In the genomic region with DNA sequence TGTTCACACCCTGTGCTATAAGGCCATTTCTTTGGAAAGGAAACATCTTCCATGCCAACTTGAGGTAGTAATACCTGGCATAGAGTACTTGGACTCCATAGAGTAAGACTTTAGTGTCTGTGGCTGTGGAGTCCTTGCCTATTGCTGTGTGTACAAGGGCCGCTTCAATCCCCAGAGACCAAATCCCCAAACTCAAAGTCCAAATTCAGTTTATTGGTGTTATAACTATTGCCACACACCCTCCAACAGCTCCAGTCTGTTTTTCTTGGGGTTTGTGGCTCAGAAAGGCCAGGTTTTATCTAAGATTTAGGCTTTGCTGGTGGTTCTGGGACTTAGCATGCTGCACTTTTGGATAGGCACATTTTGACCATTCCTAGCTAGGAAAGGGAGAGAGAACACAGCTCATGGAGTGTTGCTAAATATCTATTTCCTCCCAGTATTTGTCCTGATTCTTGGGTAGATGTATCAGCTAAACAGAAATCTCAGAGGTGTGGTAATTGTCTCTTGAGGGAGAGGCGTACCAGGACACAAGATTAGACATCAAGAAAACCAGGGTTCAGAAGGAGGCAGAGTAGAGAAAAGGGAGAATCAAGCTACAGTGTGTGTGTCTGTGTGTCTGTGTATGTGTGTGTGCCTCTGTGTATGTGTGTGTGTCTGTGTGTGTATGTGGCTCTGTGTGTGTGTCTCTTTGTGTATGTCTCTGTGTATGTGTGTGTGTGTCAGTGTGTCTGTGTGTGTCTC, we compare ENCODE assay signal across 25 mouse cellular contexts.
DNase-seq lines count a peak whose midpoint lies in the region; ATAC-seq and TF ChIP-seq lines count a peak whose summit lies in the region.
"Had no signal": no experiment of that assay in that cellular context is flagged by ENCODE, and none has a peak within 500 bp of the region (broad histone marks: within the 10 kb centered on the region; RNA-seq: fewer than 3 reads in every experiment).

No protein-coding gene starts in this region.

- H3K27ac ChIP-seq in embryonic fibroblast, embryonic 13.5 days (ENCODE audit: insufficient read depth, low read length) = no peak overlapping the region
- no peak overlapping the region for H3K27ac ChIP-seq in intestine, embryonic 16.5 days (ENCODE audit: low read length)
- H3K27ac ChIP-seq in small intestine, adult 2 months (ENCODE audit: insufficient read depth, low read depth, low read length) = peak overlapping the region; percentile 95
- H3K27ac ChIP-seq: embryonic facial prominence, embryonic 13.5 days; embryonic facial prominence, embryonic 15.5 days; forebrain, embryonic 13.5 days; forebrain, embryonic 15.5 days had no signal

- 0 out of 2 replicates have a peak, but pooled peaks have one; percentile 2 for TF ChIP-seq CTCF in embryonic fibroblast, embryonic 13.5 days (IDR thresholded peaks at IDR 0.05; ENCODE audit: borderline replicate concordance, insufficient read depth, low read length)
- TF ChIP-seq CTCF in small intestine, adult 2 months (IDR thresholded peaks at IDR 0.05; ENCODE audit: extremely low read depth, insufficient read length, insufficient replicate concordance, low read depth, low read length) = no peak

- no peak overlapping the region for H3K4me3 ChIP-seq in embryonic fibroblast, embryonic 13.5 days (ENCODE audit: insufficient read depth, low read length)
- H3K4me3 ChIP-seq in intestine, embryonic 16.5 days (ENCODE audit: low read length) = no peak overlapping the region
- H3K4me3 ChIP-seq in small intestine, adult 2 months (ENCODE audit: low read depth, low read length) = no peak overlapping the region
- H3K4me3 ChIP-seq: embryonic facial prominence, embryonic 13.5 days; embryonic facial prominence, embryonic 15.5 days; forebrain, embryonic 13.5 days; forebrain, embryonic 15.5 days had no signal

- H3K36me3 ChIP-seq in intestine, embryonic 16.5 days (ENCODE audit: control insufficient read depth, insufficient read depth, low read length) = no peaks in the 10 kb centered on the region
- H3K36me3 ChIP-seq in small intestine, adult 2 months (ENCODE audit: control insufficient read depth, insufficient read depth, low read length) = no peaks in the 10 kb centered on the region
- H3K36me3 ChIP-seq: embryonic facial prominence, embryonic 13.5 days; embryonic facial prominence, embryonic 15.5 days; forebrain, embryonic 15.5 days; G1E had no signal

- 61% methylated on average over 2 of the region's 2 CpGs for WGBS in intestine, embryonic 16.5 days
- WGBS in small intestine, adult 2 months = 30% methylated on average over 2 of the region's 2 CpGs

- H3K27me3 ChIP-seq in intestine, embryonic 16.5 days (replicated peaks; ENCODE audit: control insufficient read depth, insufficient read depth, low read length) = no peaks in the 10 kb centered on the region
- H3K27me3 ChIP-seq in small intestine, adult 2 months (ENCODE audit: control insufficient read depth, insufficient read depth, low read length) = no peaks in the 10 kb centered on the region
- H3K27me3 ChIP-seq: embryonic facial prominence, embryonic 13.5 days; embryonic facial prominence, embryonic 15.5 days; forebrain, embryonic 13.5 days; forebrain, embryonic 15.5 days; Patski had no signal

- intact Hi-C loops in heart, postnatal 10 days (cut with DNase I) = loop anchor here (5.0 kb wide), 1 partner anchor 434 kb away; no protein-coding TSS in a partner anchor
- intact Hi-C loops in left cerebral cortex, postnatal 25 days (cut with DNase I) = no loop called here

- no peaks in the 10 kb centered on the region for H3K4me1 ChIP-seq in embryonic fibroblast, embryonic 13.5 days (ENCODE audit: control insufficient read depth, insufficient read depth, low read length)
- peaks cover 2% of the 10 kb centered on the region for H3K4me1 ChIP-seq in intestine, embryonic 16.5 days (ENCODE audit: control insufficient read depth, insufficient read depth, low read length)
- peaks cover 14% of the 10 kb centered on the region; the same call in 1 of the 2 replicates for H3K4me1 ChIP-seq in small intestine, adult 2 months (ENCODE audit: control insufficient read depth, insufficient read depth, insufficient read length, low read length)
- H3K4me1 ChIP-seq: embryonic facial prominence, embryonic 15.5 days; forebrain, embryonic 13.5 days; forebrain, embryonic 15.5 days had no signal

- peak; percentile 90 for ATAC-seq in intestine, embryonic 16.5 days
- ATAC-seq: activated CD4-positive, CD25-positive, alpha-beta regulatory T cell, adult 4 months; CD4-positive, CD25-positive, alpha-beta regulatory T cell, adult 4 months; forebrain, embryonic 13.5 days; forebrain, embryonic 15.5 days; Patski had no signal

- H3K9me3 ChIP-seq in intestine, embryonic 16.5 days (ENCODE audit: control insufficient read depth, low read length) = no peaks in the 10 kb centered on the region
- H3K9me3 ChIP-seq: embryonic facial prominence, embryonic 13.5 days; embryonic facial prominence, embryonic 15.5 days; forebrain, embryonic 13.5 days; forebrain, embryonic 15.5 days; G1E had no signal

- H3K9ac ChIP-seq in intestine, embryonic 16.5 days (ENCODE audit: low read depth, low read length) = no peak overlapping the region
- H3K9ac ChIP-seq: embryonic facial prominence, embryonic 13.5 days; embryonic facial prominence, embryonic 15.5 days; forebrain, embryonic 13.5 days; forebrain, embryonic 15.5 days had no signal

- no peak for TF ChIP-seq POLR2A in embryonic fibroblast, embryonic 13.5 days (IDR thresholded peaks at IDR 0.05; ENCODE audit: low read depth, low read length)
- no peak for TF ChIP-seq POLR2A in small intestine, adult 2 months (IDR thresholded peaks at IDR 0.05; ENCODE audit: low read depth, low read length)

- peak; percentile 51 for DNase-seq in heart, adult 11 months
- DNase-seq in heart, postnatal 10 days = no peak
- DNase-seq in left cerebral cortex, postnatal 25 days (ENCODE audit: low spot score in 2 of 2) = no peak
- DNase-seq in ovary, postnatal 36 days (ENCODE audit: low spot score) = no peak
- DNase-seq: adrenal gland, adult 8-10 months; adrenal gland, postnatal 14 days; adrenal gland, postnatal 36 days; B cell, adult 2 months; cerebellum, adult 18-20 months; cerebellum, adult 8-10 months; cerebellum, adult 9-11 months; cerebellum, postnatal 14 days; cerebellum, postnatal 36 days; embryo, embryonic 11 days had no signal

- no peak overlapping the region for H3K4me2 ChIP-seq in intestine, embryonic 16.5 days (ENCODE audit: low read depth, low read length)
- H3K4me2 ChIP-seq: embryonic facial prominence, embryonic 13.5 days; embryonic facial prominence, embryonic 15.5 days; forebrain, embryonic 13.5 days; forebrain, embryonic 15.5 days had no signal
